Mouse (Mus musculus) hindbrain, embryonic 12.5 days (tissue): ENCODE data around the gene Rph3al. TPM values are rescaled to one million over a fixed set of nuclear protein-coding genes. Genes with fewer than 3 reads are reported as not detected.

Experiments
- ATAC-seq: fragments of 200-750 bp; cut with Nextera tagmentation; 2 replicates; pipeline ENCODE4 v1.8.0; 2017; ENCODE audit warnings: moderate TSS enrichment; ENCODE audit not compliant: low FRiP score
- H3K27ac ChIP-seq: fragments of 300-500 bp; sonication (generic); 2 replicates; pipeline ENCODE4 v1.5.1; 2016; ENCODE audit warnings: mild to moderate bottlenecking
- H3K27me3 ChIP-seq: fragments of 300-500 bp; sonication (generic); 2 replicates; pipeline ENCODE4 v1.6.1; 2016; ENCODE audit warnings: mild to moderate bottlenecking
- H3K36me3 ChIP-seq: fragments of 300-500 bp; sonication (generic); 2 replicates; pipeline ENCODE4 v1.6.1; 2016; ENCODE audit warnings: mild to moderate bottlenecking
- H3K4me1 ChIP-seq: fragments of 300-500 bp; sonication (generic); 2 replicates; pipeline ENCODE4 v1.6.1; 2016
- H3K4me2 ChIP-seq: fragments of 300-500 bp; sonication (generic); replicated peaks from 2 replicates; pipeline ENCODE4 v1.6.1; 2016; ENCODE audit warnings: mild to moderate bottlenecking
- H3K4me3 ChIP-seq: fragments of 300-500 bp; sonication (generic); 2 replicates; pipeline ENCODE4 v1.5.1; 2016; ENCODE audit warnings: mild to moderate bottlenecking
- H3K9ac ChIP-seq: fragments of 300-500 bp; sonication (generic); 2 replicates; pipeline ENCODE4 v1.6.1; 2016; ENCODE audit warnings: mild to moderate bottlenecking, moderate library complexity
- H3K9me3 ChIP-seq: fragments of 300-500 bp; sonication (generic); replicated peaks from 2 replicates; pipeline ENCODE4 v1.6.1; 2016; ENCODE audit warnings: mild to moderate bottlenecking
- WGBS: fragments of 180-500 bp; shearing (Covaris S2); methylation state at CpG from one replicate; pipeline ENCODE4 v1.1.7; 2016; 5-methylcytosine and 5-hydroxymethylcytosine counted together
- polyA plus RNA-seq: library from polyadenylated mRNA; unstranded; fragments of >200 nt; fragmentation: Nextera tagmentation; extraction: Ambion mirVana; gene quantifications from 2 replicates; pipeline ENCODE4 v1.2.1, GENCODE M21; 2016

Rph3al gene
- polyA plus RNA-seq, 1 experiment from 2014 or later = 2.9 TPM

DNA sequence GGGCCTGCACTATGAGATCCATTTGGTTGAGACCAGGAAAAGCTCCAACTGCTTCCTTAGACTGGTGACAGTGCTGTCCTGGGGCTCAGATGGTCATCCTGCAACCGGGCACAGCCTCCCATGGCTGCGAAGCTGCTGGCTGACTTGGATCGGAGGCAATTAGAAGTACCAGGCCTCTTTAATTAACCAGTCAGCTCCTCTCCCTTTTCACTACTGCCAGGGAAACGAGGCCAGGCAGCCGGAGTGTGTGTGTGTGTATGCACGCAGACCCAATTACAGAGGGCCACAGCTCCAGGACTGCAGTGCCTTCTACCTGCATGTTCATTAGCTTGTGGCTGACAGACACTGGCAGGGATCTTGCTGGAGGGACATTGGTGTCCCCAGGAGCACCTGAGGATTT lies 36.9 kb downstream of the Rph3al start:
- H3K9ac ChIP-seq = no peak overlapping the region
- WGBS = 48% methylated on average over 6 of the region's 6 CpGs

DNA sequence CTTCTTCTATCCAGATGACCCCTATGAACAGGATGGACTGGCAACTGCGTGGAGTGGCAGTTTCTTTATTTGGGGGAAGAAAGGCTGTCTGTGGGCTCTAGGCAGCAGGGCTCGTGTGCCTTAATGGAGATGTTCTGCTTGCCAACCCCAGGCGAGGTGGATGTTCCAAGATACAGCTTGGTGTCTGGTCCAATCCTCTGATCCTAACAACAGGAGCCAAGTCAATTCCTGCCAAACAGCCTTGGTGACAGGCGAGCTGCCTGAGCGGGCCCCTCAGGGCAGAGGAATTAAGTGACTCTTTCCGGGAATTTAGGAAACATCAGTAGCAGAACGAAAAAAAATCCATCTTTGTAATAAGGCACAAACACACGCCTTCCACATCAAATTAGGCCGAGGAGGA lies 38.6 kb downstream of the Rph3al start:
- no peaks in the 10 kb centered on the region for H3K27me3 ChIP-seq
- ATAC-seq = no peak
- H3K4me1 ChIP-seq = peaks cover 28% of the 10 kb centered on the region
- no peaks in the 10 kb centered on the region for H3K36me3 ChIP-seq
- no peaks in the 10 kb centered on the region for H3K9me3 ChIP-seq
- no peak overlapping the region for H3K4me3 ChIP-seq
- no peak overlapping the region for H3K9ac ChIP-seq
- H3K27ac ChIP-seq = no peak overlapping the region
- H3K4me2 ChIP-seq = no peak overlapping the region
- WGBS = 47% methylated on average over 9 of the region's 9 CpGs

More for the DNA sequence above, 36.9 kb downstream of the Rph3al start:
- peaks cover 23% of the 10 kb centered on the region for H3K4me1 ChIP-seq
- ATAC-seq = 0 out of 2 replicates have a peak, but pooled peaks have one; percentile 30
- no peaks in the 10 kb centered on the region for H3K27me3 ChIP-seq
- H3K4me3 ChIP-seq = no peak overlapping the region
- 0 out of 2 replicates have a peak overlapping the region, but pooled peaks have one; percentile 5 for H3K27ac ChIP-seq
- H3K4me2 ChIP-seq = no peak overlapping the region
- H3K36me3 ChIP-seq = no peaks in the 10 kb centered on the region
- H3K9me3 ChIP-seq = no peaks in the 10 kb centered on the region

DNA sequence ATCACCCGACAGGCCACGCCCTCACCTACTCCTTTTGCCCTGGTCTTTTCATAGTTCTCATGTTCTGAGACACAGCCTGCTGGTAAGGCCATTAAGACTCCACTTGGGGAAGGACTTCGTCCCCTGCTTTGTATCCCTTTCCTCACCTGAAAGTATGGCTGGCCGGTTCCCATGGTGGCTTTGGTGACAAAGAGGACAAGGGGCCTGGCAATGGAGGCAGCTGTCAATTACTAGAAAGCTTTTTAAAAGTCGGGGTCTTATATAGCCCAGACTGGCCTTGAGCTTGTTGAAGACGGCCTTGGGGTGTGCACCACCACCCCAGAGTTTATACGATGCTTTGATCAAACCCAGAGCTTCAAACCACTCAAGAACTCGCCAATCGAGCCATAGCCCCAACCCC lies 39.7 kb downstream of the Rph3al start:
- H3K9me3 ChIP-seq = no peaks in the 10 kb centered on the region
- 88% methylated on average over 9 of the region's 9 CpGs for WGBS
- H3K36me3 ChIP-seq = no peaks in the 10 kb centered on the region
- H3K4me3 ChIP-seq = no peak overlapping the region
- H3K27ac ChIP-seq = no peak overlapping the region
- H3K4me2 ChIP-seq = no peak overlapping the region
- ATAC-seq = no peak
- no peak overlapping the region for H3K9ac ChIP-seq
- peaks cover 29% of the 10 kb centered on the region for H3K4me1 ChIP-seq
- H3K27me3 ChIP-seq = no peaks in the 10 kb centered on the region

DNA sequence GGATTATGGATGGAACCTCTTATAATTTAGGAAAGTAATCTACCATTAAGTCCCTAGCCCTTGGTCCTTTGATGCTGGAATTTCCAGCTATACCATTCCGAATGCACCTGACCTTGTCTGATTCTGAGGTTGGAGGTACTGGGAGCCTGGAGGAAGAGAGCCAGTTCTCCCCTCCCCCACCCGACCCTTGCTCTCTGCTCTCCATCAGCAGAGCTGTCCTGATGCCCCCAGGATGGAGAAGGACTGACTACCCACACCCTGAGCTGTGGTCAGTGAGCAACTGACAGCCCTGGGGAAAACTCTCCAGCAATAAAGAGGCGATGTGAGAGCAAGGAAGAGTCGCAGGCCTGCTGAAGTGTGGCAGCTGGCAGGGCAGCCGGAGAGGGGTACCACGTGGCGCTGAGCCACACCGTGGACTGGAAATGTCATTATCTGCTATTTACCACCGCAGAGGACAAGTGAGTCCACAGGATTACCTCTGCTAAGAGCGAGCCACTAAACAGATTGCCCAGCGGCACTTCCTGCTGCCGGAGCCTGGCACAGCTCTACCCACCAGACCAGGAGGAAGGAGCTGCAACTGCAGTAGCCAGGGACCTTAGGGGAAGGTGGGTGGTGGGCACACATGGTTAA lies 43.3 kb downstream of the Rph3al start:
- Histone ChIP-seq H3K9ac (no peak overlapping the region), H3K4me2 (no peak overlapping the region), H3K36me3 (no peaks in the 10 kb centered on the region), H3K4me3 (no peak overlapping the region), H3K27me3 (no peaks in the 10 kb centered on the region), H3K4me1 (peaks cover 25% of the 10 kb centered on the region), H3K27ac (0 out of 2 replicates have a peak overlapping the region, but pooled peaks have one; percentile 6), H3K9me3 (no peaks in the 10 kb centered on the region)
- 0 out of 2 replicates have a peak, but pooled peaks have one; percentile 35 for ATAC-seq
- WGBS = 60% methylated on average over 12 of the region's 12 CpGs

DNA sequence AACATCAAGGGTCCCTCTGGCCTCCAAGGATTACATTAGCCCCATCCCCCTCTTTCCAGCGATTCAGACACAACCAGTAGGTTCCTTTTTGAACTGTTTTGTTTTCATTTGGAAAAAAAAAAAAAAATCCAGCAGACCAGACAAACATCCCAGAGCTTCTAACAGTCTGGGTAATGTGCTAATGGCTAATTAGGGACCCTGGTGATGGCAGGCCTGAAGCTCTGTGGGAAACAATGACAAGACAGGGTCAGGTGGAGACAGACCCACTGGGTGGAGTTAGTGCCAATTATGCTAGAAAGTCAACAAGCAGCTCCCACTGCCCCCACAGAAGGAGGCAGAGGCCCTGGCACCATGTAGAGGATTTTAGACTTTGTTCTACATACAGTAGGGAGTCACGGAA lies 44.3 kb downstream of the Rph3al start:
- 69% methylated on average over 2 of the region's 2 CpGs for WGBS
- no peak overlapping the region for H3K27ac ChIP-seq
- H3K27me3 ChIP-seq = no peaks in the 10 kb centered on the region
- no peak for ATAC-seq
- H3K9me3 ChIP-seq = no peaks in the 10 kb centered on the region
- no peaks in the 10 kb centered on the region for H3K36me3 ChIP-seq
- H3K9ac ChIP-seq = no peak overlapping the region
- peaks cover 22% of the 10 kb centered on the region for H3K4me1 ChIP-seq
- no peak overlapping the region for H3K4me3 ChIP-seq
- no peak overlapping the region for H3K4me2 ChIP-seq

DNA sequence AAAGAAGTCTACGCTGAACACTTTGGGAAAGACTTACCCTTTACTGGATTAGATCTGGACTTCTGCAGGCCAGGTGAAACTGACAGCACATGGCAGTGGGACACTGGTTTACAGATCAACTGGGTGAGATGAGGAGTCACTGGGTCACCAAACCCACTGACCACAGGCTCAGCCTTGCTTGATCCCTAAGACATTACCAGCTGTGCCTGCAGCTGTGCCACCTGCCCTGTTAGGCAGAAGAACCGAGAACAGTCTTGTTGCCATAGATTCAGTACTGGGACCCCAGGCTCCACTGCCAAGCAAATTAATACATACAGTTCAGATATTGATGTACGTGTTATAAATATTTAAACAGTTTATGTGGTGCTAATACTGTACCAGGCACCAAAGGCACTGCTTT lies 50.9 kb downstream of the Rph3al start:
- no peak overlapping the region for H3K4me3 ChIP-seq
- H3K27ac ChIP-seq = no peak overlapping the region
- H3K9ac ChIP-seq = no peak overlapping the region
- H3K4me1 ChIP-seq = 0 out of 2 replicates have a peak, but pooled peaks cover 7% of the 10 kb centered on the region
- WGBS = 76% methylated on average over 3 of the region's 3 CpGs
- no peaks in the 10 kb centered on the region for H3K36me3 ChIP-seq
- H3K9me3 ChIP-seq = no peaks in the 10 kb centered on the region
- H3K4me2 ChIP-seq = no peak overlapping the region
- no peak for ATAC-seq
- H3K27me3 ChIP-seq = peaks cover 3% of the 10 kb centered on the region; the same call in 1 of the 2 replicates

DNA sequence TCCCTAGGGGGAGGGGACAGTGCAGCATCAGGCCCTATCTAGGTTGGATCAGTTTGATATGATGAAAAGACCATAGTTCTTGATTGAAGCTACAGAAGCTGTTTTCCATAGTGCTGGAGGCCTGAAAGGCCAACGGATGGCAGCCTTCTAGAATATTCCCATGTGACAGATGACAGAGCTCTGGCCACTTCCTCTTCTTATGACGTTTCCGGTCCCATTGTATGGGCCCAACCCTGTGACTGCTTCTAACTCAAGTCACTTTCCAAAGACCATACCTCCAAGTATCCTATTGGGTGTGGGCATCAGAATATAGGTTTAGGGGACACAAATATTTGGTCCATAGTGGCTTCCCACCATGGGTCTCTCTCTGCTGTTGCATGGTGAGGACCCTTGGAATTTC lies 57.0 kb downstream of the Rph3al start:
- Histone ChIP-seq H3K9ac (no peak overlapping the region), H3K4me3 (no peak overlapping the region), H3K27ac (no peak overlapping the region), H3K4me1 (peaks cover 8% of the 10 kb centered on the region; the same call in 1 of the 2 replicates), H3K4me2 (no peak overlapping the region), H3K27me3 (peaks cover 3% of the 10 kb centered on the region; the same call in 1 of the 2 replicates), H3K9me3 (no peaks in the 10 kb centered on the region), H3K36me3 (no peaks in the 10 kb centered on the region)
- ATAC-seq = no peak
- WGBS = 89% methylated on average over 3 of the region's 3 CpGs

DNA sequence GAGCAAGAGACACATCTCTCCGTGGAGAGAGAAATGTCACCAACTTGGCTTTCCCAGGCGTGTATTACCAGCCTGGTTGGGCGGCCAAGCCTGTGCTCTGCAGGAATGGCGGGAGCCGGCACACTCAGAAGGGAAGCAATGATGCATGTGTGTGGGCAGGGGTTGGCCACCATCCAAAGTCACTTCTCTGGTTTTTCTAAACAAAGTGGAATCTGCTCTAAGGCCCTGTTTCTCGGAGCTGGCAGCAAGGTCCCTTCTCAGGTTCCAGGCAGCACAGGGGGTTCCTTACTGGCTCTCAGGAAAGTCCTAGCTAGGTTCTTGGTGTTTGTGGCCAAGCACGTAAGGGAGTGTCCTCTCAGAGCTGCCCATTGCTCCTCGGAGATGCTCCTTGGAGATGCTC lies 58.2 kb downstream of the Rph3al start:
- Histone ChIP-seq H3K27me3 (peaks cover 3% of the 10 kb centered on the region; the same call in 1 of the 2 replicates), H3K4me2 (no peak overlapping the region), H3K27ac (no peak overlapping the region), H3K4me1 (peaks cover 9% of the 10 kb centered on the region; the same call in 1 of the 2 replicates), H3K4me3 (no peak overlapping the region), H3K9ac (no peak overlapping the region), H3K9me3 (no peaks in the 10 kb centered on the region), H3K36me3 (no peaks in the 10 kb centered on the region)
- WGBS = 70% methylated on average over 8 of the region's 8 CpGs
- ATAC-seq = no peak

DNA sequence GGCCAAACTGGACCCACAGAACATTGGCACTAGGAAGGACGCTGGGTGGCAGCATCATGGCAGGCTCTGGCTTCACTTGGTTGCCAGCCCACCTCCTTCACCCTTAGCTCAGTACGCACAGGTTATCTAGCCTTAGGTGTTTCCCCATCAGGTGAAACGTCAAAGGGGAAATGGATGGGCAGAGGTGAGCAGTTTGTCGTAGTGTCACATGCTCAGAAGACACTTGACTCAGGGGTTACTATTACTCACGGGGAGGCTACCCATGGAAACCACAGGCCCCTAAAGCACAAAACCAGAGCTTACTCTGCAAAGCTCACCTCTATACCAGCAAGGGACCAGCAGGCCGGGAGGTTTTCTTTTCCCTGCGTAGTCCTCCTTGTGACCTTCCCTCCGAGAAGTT lies 59.8 kb downstream of the Rph3al start:
- Histone ChIP-seq H3K36me3 (no peaks in the 10 kb centered on the region), H3K4me2 (no peak overlapping the region), H3K9ac (no peak overlapping the region), H3K4me1 (peaks cover 9% of the 10 kb centered on the region; the same call in 1 of the 2 replicates), H3K27me3 (no peaks in the 10 kb centered on the region), H3K4me3 (no peak overlapping the region), H3K27ac (no peak overlapping the region), H3K9me3 (no peaks in the 10 kb centered on the region)
- no peak for ATAC-seq
- 84% methylated on average over 8 of the region's 8 CpGs for WGBS

DNA sequence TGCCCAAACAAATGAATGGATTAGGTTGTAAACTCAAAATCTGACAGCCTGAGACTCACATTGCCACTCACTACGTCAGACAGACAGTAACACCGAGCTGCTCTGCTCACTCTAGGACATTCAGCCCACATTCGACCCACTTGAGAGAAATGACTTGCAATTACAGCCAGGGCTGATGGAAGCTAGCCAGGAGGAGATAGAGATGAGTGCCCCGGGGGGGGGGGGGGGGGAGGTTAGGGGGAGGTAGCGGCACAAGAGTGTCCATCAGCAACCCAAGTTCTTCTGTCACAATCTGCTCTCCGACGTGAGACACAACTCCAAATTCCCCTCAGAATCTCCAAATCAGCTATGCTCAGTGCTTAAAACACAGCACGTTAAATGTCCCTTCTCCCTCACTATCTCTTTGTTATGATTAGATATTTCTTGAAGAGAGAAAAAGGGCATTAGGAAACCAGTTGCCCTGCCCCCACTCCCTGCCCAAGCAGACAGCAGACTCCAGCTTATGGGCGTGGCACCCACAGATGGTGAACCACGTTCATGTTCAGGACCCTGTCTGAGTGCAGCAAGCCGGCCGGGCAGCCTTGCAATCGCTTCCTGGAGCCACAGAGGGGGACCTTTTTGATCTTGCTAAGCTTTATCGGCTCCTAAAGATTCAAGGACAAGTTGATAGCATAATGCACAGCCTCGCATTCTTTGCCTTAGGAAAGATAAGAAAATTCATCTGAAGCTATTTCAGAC lies 62.0 kb downstream of the Rph3al start:
- Histone ChIP-seq H3K9ac (no peak overlapping the region), H3K4me3 (no peak overlapping the region), H3K9me3 (no peaks in the 10 kb centered on the region), H3K4me2 (no peak overlapping the region), H3K27ac (no peak overlapping the region), H3K27me3 (no peaks in the 10 kb centered on the region), H3K4me1 (peaks cover 9% of the 10 kb centered on the region; the same call in 1 of the 2 replicates), H3K36me3 (no peaks in the 10 kb centered on the region)
- no peak for ATAC-seq
- WGBS = 50% methylated on average over 15 of the region's 15 CpGs

DNA sequence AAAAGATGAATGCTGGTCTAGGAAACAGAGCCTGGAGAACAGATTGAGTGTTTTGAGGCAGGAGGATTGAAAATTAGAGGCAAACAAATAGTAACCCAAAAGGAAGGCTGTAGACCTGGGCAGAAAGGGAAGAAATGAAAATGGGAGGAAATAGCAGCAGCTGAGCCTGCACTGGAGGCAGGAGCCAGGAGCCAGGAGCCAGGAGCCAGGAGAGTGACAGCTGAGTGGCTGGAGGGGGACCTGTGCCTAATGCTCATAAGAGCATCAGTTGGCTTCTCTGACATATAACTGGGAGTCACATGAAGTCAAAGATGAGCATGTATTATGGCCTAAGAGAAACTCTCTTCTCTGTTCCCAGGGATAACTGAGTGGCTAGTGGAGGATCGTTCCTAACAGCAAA lies 66.5 kb downstream of the Rph3al start:
- Histone ChIP-seq H3K27me3 (0 out of 2 replicates have a peak, but pooled peaks cover 4% of the 10 kb centered on the region), H3K4me1 (peaks cover 25% of the 10 kb centered on the region), H3K36me3 (no peaks in the 10 kb centered on the region), H3K4me2 (no peak overlapping the region), H3K27ac (no peak overlapping the region), H3K9me3 (no peaks in the 10 kb centered on the region), H3K9ac (no peak overlapping the region), H3K4me3 (no peak overlapping the region)
- 80% methylated on average over 1 of the region's 1 CpGs for WGBS
- no peak for ATAC-seq

DNA sequence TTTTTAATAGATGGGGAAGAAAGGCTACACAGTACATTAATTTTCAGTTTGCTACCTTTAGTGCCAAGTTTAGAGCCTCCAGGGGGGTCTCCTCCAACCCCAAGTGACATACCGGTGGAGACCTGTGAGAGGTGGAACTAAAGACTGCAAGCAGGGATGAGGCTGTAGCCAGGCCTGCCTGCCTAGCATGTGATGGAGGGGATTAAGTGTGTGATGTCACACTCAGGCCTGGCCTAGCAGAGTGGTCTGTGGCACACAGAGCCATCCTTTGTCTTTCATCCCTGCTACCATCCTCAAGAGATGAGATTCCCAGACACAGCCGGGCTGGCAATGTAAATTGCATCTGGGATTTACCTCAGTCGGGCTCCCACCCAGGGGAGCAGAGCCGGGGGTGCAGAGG lies 67.3 kb downstream of the Rph3al start:
- Histone ChIP-seq H3K4me2 (no peak overlapping the region), H3K27me3 (0 out of 2 replicates have a peak, but pooled peaks cover 4% of the 10 kb centered on the region), H3K9ac (no peak overlapping the region), H3K4me3 (no peak overlapping the region), H3K4me1 (peaks cover 24% of the 10 kb centered on the region), H3K9me3 (no peaks in the 10 kb centered on the region), H3K36me3 (no peaks in the 10 kb centered on the region), H3K27ac (no peak overlapping the region)
- 64% methylated on average over 4 of the region's 4 CpGs for WGBS
- ATAC-seq = no peak
